Mouse (Mus musculus) ovary, postnatal 36 days (tissue): ENCODE results near the gene Ptprj.

Source experiments
- DNase-seq: peaks from one replicate; pipeline ENCODE4 v3.0.0; 2022; ENCODE audit warnings: low spot score, mixed read lengths

Ptprj gene

GRCm38 (mm10) chr2:90559688-90560196, 20.7 kb downstream of the Ptprj start:
- DNase-seq = no peak

GRCm38 (mm10) chr2:90559015-90559687, 21.3 kb downstream of the Ptprj start:
- no peak for DNase-seq

GRCm38 (mm10) chr2:90558361-90558760, 22.1 kb downstream of the Ptprj start:
- no peak for DNase-seq

- no peak for DNase-seq
Observed at GRCm38 (mm10) chr2:90557913-90558312, 22.5 kb downstream of the Ptprj start.

GRCm38 (mm10) chr2:90555744-90556143, 24.7 kb downstream of the Ptprj start:
- DNase-seq = no peak

- no peak for DNase-seq
Observed at GRCm38 (mm10) chr2:90554806-90555205, 25.6 kb downstream of the Ptprj start.

GRCm38 (mm10) chr2:90553861-90554260, 26.6 kb downstream of the Ptprj start:
- DNase-seq = no peak

- DNase-seq = no peak
Observed at GRCm38 (mm10) chr2:90550656-90551055, 29.8 kb downstream of the Ptprj start.

GRCm38 (mm10) chr2:90548541-90548940, 31.9 kb downstream of the Ptprj start:
- no peak for DNase-seq

- no peak for DNase-seq
Observed at GRCm38 (mm10) chr2:90547144-90547609, 33.3 kb downstream of the Ptprj start.

- DNase-seq = no peak
Observed at GRCm38 (mm10) chr2:90545261-90545660, 35.2 kb downstream of the Ptprj start.

- DNase-seq = no peak
Observed at GRCm38 (mm10) chr2:90543989-90544388, 36.5 kb downstream of the Ptprj start.

- no peak for DNase-seq
Observed at GRCm38 (mm10) chr2:90543106-90543702, 37.2 kb downstream of the Ptprj start.

GRCm38 (mm10) chr2:90542656-90543055, 37.8 kb downstream of the Ptprj start:
- no peak for DNase-seq

- DNase-seq = no peak
Observed at GRCm38 (mm10) chr2:90539206-90539605, 41.2 kb downstream of the Ptprj start.

GRCm38 (mm10) chr2:90537244-90537643, 43.2 kb downstream of the Ptprj start:
- no peak for DNase-seq

GRCm38 (mm10) chr2:90536555-90536954, 43.9 kb downstream of the Ptprj start:
- DNase-seq = no peak

- DNase-seq = no peak
Observed at GRCm38 (mm10) chr2:90534751-90535150, 45.7 kb downstream of the Ptprj start.

GRCm38 (mm10) chr2:90533944-90534343, 46.5 kb downstream of the Ptprj start:
- DNase-seq = no peak

- no peak for DNase-seq
Observed at GRCm38 (mm10) chr2:90532095-90532494, 48.4 kb downstream of the Ptprj start.

GRCm38 (mm10) chr2:90528107-90528506, 52.3 kb downstream of the Ptprj start:
- no peak for DNase-seq

GRCm38 (mm10) chr2:90526971-90527370, 53.5 kb downstream of the Ptprj start:
- no peak for DNase-seq

GRCm38 (mm10) chr2:90526564-90526963, 53.9 kb downstream of the Ptprj start:
- DNase-seq = no peak

GRCm38 (mm10) chr2:90525807-90526206, 54.6 kb downstream of the Ptprj start:
- DNase-seq = no peak
